9 mouse cellular contexts compared by ENCODE assay signal in the genomic region with DNA sequence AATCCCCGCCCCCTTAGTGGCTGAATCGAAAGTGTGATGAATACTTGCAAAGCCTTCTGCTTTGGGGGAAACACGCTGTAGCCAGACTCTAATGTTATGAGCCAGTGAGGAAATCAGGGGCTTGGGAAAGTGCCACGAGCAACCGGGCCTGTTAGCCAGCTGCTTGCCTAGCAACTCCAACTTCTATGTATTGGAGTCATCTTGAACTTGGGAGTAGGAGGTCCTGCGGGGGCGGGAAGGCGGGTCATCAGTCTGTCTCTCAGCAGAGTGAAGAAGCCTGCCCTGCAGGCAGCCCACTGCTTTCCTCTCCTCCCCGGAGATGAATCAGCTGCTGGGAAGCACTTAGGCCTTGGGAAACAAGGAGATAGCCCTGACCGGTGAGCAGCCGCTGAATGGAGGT. TPM values are rescaled to one million over a fixed set of nuclear protein-coding genes. Genes with fewer than 3 reads are reported as not detected.
DNase-seq lines count a peak whose midpoint lies in the region; ATAC-seq and TF ChIP-seq lines count a peak whose summit lies in the region.
"Had no signal": no experiment of that assay in that cellular context is flagged by ENCODE, and none has a peak within 500 bp of the region (broad histone marks: within the 10 kb centered on the region; RNA-seq: fewer than 3 reads in every experiment).

No protein-coding gene starts in this region.

- H3K27ac ChIP-seq in heart, postnatal 0 days (ENCODE audit: low read depth) = no peak overlapping the region

- H3K27me3 ChIP-seq in heart, postnatal 0 days (ENCODE audit: control insufficient read depth, insufficient read depth, low read length) = peaks cover 12% of the 10 kb centered on the region; the same call in 1 of the 2 replicates

- H3K4me3 ChIP-seq in heart, postnatal 0 days (ENCODE audit: low read depth, low read length) = no peak overlapping the region
- H3K4me3 ChIP-seq: megakaryocyte, embryonic 14.5 days had no signal

- intact Hi-C loops in left cerebral cortex, postnatal 14 days (cut with DNase I) = no loop called here

- no peak overlapping the region for H3K9ac ChIP-seq in heart, postnatal 0 days (replicated peaks; ENCODE audit: low read depth, low read length)

- peaks cover 34% of the 10 kb centered on the region for H3K4me1 ChIP-seq in heart, postnatal 0 days (ENCODE audit: control insufficient read depth, insufficient read depth)

- no peaks in the 10 kb centered on the region for H3K36me3 ChIP-seq in heart, postnatal 0 days (replicated peaks; ENCODE audit: control insufficient read depth, insufficient read depth, low read length)

- peak; percentile 31 to 50 for DNase-seq in cerebellum, postnatal 14 days
- no peak for DNase-seq in cerebellum, adult 11-12 months
- DNase-seq in adrenal gland, adult 2 months = peak; percentile 71
- DNase-seq in heart, postnatal 0 days (ENCODE audit: low spot score) = peak; percentile 31
- DNase-seq in left cerebral cortex, postnatal 14 days (ENCODE audit: low spot score in 2 of 2) = peak; percentile 35 to 57
- peak; percentile 50 for DNase-seq in telencephalon, adult 2 months (ENCODE audit: low read depth, low spot score)
- DNase-seq in spleen, postnatal 4 days (ENCODE audit: low spot score in 2 of 2) = no peak
- DNase-seq in spleen, postnatal 10 days (ENCODE audit: low spot score in 2 of 2) = no peak

- WGBS in heart, postnatal 0 days = 58% methylated on average over 11 of the region's 11 CpGs

- TF ChIP-seq CTCF in heart, postnatal 0 days (IDR thresholded peaks at IDR 0.05; ENCODE audit: low read depth) = no peak

- peak; percentile 54 for ATAC-seq in heart, postnatal 0 days (ENCODE audit: insufficient read depth, low read depth)

- no peaks in the 10 kb centered on the region for H3K9me3 ChIP-seq in heart, postnatal 0 days (replicated peaks; ENCODE audit: control insufficient read depth, low read length)
- H3K9me3 ChIP-seq: megakaryocyte, embryonic 14.5 days had no signal

- H3K4me2 ChIP-seq in heart, postnatal 0 days (ENCODE audit: low read depth, low read length) = no peak overlapping the region

- TF ChIP-seq EP300 in heart, postnatal 0 days (IDR thresholded peaks at IDR 0.05; ENCODE audit: low read depth) = no peak

RNA-seq across cellular contexts. Expression of gene Fhdc1, which starts 42.1 kb away (rescaled TPM):
- total RNA-seq in adrenal gland, adult 2 months (2021) = 1 to 10 TPM; 2.2 to 4.7 TPM
- 1.7 and 2.2 TPM in 2 replicates for polyA plus RNA-seq in adrenal gland, adult 2 months (2012; rRNA removed)
- total RNA-seq in heart, postnatal 0 days (2014; rRNA removed; ENCODE audit: low replicate concordance) = 1.2 and 1.5 TPM in 2 replicates
- polyA plus RNA-seq in heart, postnatal 0 days (2015; fragmentation: Nextera tagmentation; extraction: Ambion mirVana) = 0.48 and 0.71 TPM in 2 replicates
- 1 to 10 TPM; 2.2 to 2.4 TPM for total RNA-seq in left cerebral cortex, postnatal 14 days (2021)

Comparison
In these comparisons a context has a peak if more than half of its experiments do, and no peak if none do; other contexts are left out.
1. DNase-seq: peak in cerebellum, postnatal 14 days (2 of 2), adrenal gland, adult 2 months (single experiment), heart, postnatal 0 days (single experiment), left cerebral cortex, postnatal 14 days (2 of 2) and telencephalon, adult 2 months (single experiment); none in cerebellum, adult 11-12 months (single experiment), spleen, postnatal 4 days (0 of 2) and spleen, postnatal 10 days (0 of 2).